Mouse (Mus musculus): ENCODE data around the gene Ndufc2. TPM values are rescaled to one million over a fixed set of nuclear protein-coding genes. Genes with fewer than 3 reads are reported as not detected.

Ndufc2 gene
- polyA plus RNA-seq, 1 experiment from 2014 or later: 395 TPM

DNA sequence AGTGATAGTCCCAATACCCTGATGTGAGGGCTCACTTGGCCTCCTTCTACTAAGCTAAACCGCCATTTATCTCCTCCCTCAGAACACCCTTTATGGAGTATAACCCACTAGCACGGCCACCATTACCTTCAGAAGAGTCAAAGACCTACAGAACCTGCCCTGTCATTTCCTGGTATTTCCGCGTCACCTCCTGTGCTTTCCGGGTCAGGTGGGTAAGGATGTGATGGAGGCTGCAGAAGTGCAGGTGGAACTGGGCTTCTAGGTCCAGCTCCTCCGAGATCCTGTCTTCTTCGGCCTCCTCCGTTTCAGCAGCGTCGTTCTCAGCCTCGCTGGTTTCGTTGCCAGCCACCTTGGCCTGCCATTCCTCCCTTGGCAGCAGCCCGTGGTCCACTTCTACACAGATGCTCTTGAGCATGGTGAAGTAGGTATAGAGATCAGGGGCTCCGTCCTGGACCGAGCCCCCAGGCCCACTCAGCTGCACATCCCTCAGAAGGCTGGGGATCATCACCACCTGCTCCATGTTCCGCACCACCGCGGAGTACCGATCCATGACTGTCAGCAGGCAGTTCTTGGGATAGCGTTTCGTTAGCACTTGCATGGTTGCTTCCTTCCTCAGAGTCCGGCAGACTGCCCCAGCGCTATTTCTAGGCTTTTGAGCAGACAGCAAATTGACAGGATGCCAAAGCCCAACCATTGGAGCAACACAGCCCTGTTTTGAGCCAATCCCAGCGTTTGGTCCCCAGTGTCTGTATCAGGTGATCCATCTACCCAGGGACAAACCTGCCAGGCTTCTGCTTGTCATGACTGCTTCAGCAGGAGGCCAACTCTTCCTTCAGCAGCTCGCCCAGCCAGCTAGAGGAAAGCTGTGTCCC lies 17.3 kb downstream of the Ndufc2 start, which contains the start of gene Thrsp:
Thrsp (minus strand) TSS at position 825 of the 872 bp plus-strand sequence.
- Histone ChIP-seq H3K9ac (replicated peaks) (no peak within 1 kb of the TSS), H3K36me3 (0 out of 2 replicates have a peak, but pooled peaks cover 11% of the 10 kb centered on the region), H3K4me2 (replicated peaks) (no peak within 1 kb of the TSS), H3K27me3 (no peaks in the 10 kb centered on the region), H3K9me3 (no peaks in the 10 kb centered on the region), H3K27ac (no peak within 1 kb of the TSS), H3K4me3 (replicated peaks) (no peak within 1 kb of the TSS), H3K4me1 (replicated peaks) (no peaks in the 10 kb centered on the region)
- 82% methylated on average over 25 of the region's 25 CpGs for WGBS
- no peak for ATAC-seq

DNA sequence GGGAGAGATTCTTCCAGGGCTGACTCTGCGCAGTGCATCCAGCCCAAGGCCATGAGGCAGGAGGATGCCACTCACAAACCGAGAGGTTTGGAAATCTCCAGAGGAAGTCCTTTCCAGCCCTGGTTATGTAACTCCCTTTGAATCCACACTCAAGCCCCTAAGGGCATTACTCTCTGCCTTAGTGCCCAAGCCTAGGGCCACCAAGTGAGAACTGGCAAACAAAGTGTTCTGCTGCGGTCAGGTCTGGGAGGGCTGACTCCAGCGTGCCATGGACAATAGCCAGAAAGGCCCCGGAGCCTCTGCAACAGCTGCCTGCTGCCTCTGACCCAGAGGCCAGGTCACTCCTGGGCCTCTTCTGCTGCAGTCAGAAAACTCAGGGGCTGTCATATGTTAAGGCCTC lies 18.9 kb downstream of the Ndufc2 start:
- WGBS: 82% methylated on average over 5 of the region's 5 CpGs
- no peaks in the 10 kb centered on the region for H3K4me1 ChIP-seq (replicated peaks)
- no peak overlapping the region for H3K9ac ChIP-seq (replicated peaks)
- no peaks in the 10 kb centered on the region for H3K27me3 ChIP-seq
- H3K9me3 ChIP-seq: no peaks in the 10 kb centered on the region
- no peak for ATAC-seq
- no peak overlapping the region for H3K4me2 ChIP-seq (replicated peaks)
- H3K4me3 ChIP-seq (replicated peaks): no peak overlapping the region
- H3K27ac ChIP-seq: no peak overlapping the region
- no peaks in the 10 kb centered on the region for H3K36me3 ChIP-seq

DNA sequence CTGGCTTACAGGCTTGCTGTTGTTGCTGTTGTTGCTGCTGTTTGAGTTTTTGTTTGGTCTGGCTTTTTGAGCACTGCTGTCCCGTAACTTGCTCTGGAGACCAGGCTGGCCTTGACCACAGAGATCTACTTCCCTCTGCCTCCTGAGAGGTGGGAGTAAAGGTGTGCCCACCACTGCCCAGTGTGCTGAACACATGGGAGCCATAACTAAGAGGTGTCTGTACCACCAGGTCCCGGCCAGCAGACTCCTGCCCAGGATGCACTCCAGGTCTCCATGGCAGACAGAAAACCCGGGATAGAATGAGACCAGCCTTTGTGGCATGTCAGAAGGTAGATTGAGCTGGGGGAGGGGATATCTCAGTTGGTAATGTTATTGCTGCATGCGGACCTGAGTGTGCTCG lies 19.4 kb downstream of the Ndufc2 start:
- Histone ChIP-seq H3K9me3 (no peaks in the 10 kb centered on the region), H3K36me3 (no peaks in the 10 kb centered on the region), H3K27ac (no peak overlapping the region), H3K27me3 (no peaks in the 10 kb centered on the region), H3K4me1 (replicated peaks) (no peaks in the 10 kb centered on the region), H3K9ac (replicated peaks) (no peak overlapping the region), H3K4me2 (replicated peaks) (no peak overlapping the region), H3K4me3 (replicated peaks) (no peak overlapping the region)
- ATAC-seq: no peak
- WGBS: 86% methylated on average over 5 of the region's 5 CpGs

DNA sequence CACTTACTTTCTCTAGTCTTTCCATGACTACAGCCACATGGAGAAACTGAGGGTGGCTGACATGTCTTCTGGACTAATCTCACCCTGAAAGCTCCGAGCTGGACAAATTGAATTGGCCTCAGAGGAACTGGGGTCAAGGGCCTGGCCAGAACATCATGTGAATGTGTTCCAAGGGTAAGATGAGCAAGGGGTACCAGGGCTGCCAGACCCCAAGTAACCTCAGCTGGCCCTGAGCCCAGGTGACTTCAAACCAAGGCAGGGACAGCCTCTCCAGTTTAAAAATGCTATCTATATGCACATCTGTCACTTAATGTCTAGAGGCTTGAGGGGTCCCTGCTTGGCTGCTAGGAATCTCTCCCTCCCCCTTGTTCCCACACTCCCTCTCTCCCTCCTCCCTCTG lies 20.6 kb downstream of the Ndufc2 start:
- Histone ChIP-seq H3K27ac (no peak overlapping the region), H3K4me1 (replicated peaks) (peaks cover 4% of the 10 kb centered on the region; the same call in 1 of the 2 replicates), H3K4me3 (replicated peaks) (no peak overlapping the region), H3K9ac (replicated peaks) (no peak overlapping the region), H3K9me3 (no peaks in the 10 kb centered on the region), H3K27me3 (no peaks in the 10 kb centered on the region), H3K4me2 (replicated peaks) (no peak overlapping the region), H3K36me3 (no peaks in the 10 kb centered on the region)
- ATAC-seq: no peak
- 62% methylated on average over 1 of the region's 1 CpGs for whole genome bisulfite sequencing

DNA sequence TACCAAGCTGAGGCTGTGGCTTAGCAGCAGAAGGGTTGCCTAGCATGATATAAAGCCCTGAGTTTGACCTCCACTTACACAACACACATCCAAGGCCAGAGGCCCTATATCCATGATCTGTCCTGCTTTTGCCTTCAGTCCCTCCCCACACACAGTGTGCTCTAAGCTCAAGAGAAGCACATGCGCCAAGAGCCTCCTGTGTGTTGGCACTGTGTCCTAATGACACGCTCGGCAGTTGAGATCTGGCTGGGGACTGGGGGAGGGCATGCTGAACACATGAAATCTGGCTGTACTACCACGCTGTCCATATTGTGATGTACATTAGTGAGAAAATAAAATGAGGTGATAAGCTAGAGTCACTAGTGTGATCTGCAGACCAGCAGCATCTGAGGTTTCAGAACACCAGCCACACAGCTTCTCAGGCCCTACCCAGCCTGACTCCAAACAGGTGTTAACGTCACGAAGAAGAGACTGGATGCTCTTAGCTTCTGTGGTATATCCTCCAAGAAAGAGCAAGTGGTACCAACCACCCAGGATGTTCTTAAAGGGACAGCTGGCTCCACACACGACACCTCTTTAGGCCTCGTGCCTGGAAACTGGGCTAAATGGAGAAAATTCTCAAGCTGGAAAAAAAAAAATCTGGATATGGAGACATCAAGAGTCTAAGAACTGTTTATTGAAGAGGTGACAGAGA lies 21.3 kb downstream of the Ndufc2 start:
- H3K27me3 ChIP-seq: no peaks in the 10 kb centered on the region
- H3K4me1 ChIP-seq (replicated peaks): peaks cover 4% of the 10 kb centered on the region; the same call in 1 of the 2 replicates
- no peaks in the 10 kb centered on the region for H3K36me3 ChIP-seq
- 82% methylated on average over 8 of the region's 8 CpGs for WGBS
- no peaks in the 10 kb centered on the region for H3K9me3 ChIP-seq
- no peak overlapping the region for H3K4me2 ChIP-seq (replicated peaks)
- H3K4me3 ChIP-seq (replicated peaks): no peak overlapping the region
- no peak overlapping the region for H3K9ac ChIP-seq (replicated peaks)
- ATAC-seq: no peak
- no peak overlapping the region for H3K27ac ChIP-seq

DNA sequence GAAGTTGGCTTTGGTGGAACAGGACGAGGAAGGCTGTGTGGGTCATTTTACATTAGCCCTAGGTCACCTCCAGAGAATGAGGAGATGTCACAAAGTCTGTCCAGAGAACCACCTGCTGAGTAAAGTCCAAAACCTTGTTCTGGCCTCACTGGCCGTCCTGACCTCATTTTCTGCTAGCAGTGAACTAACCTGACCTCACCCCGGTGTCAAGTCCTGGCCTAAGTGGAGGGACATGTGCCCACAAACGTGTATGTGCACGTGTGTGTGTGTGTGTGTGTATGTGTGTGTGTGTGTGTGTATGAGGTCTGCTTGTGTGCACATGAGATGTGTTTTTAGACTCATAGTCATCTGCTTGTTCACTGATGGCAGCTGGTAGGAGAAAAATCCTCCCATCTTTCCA lies 24.0 kb downstream of the Ndufc2 start:
- Histone ChIP-seq H3K27me3 (no peaks in the 10 kb centered on the region), H3K9ac (replicated peaks) (no peak overlapping the region), H3K4me1 (replicated peaks) (peaks cover 4% of the 10 kb centered on the region), H3K4me2 (replicated peaks) (no peak overlapping the region), H3K27ac (no peak overlapping the region), H3K36me3 (no peaks in the 10 kb centered on the region), H3K4me3 (replicated peaks) (no peak overlapping the region), H3K9me3 (no peaks in the 10 kb centered on the region)
- 61% methylated on average over 5 of the region's 5 CpGs for WGBS
- ATAC-seq: no peak

DNA sequence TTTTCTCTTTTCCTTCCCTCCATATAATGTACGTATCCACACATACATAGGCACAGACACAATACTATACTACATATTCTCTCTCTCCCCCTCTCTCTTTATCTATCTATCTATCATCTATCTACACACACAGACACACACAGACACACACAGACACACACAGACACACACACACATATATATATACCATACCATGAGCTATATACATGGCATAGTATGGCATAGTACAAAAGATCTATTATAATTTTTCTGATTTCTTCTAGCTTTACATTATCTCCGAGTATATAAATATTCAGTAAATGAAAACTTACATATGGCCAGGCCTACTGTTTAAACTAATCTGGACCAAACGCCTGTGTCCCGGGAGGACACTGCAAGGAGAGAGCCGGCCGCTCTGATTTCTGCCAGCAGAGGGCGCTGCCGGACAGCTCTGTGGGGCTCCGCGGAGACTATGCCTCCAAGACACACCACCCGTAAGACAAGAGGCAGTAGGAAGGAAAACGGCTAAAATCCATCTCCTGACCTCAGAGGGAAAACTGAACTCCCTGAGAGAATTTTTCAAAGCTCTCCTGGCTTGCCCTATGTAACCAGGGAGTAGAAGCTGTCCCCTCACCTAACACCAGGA lies 24.9 kb downstream of the Ndufc2 start:
- Histone ChIP-seq H3K27ac (0 out of 2 replicates have a peak overlapping the region, but pooled peaks have one; percentile 21), H3K27me3 (no peaks in the 10 kb centered on the region), H3K36me3 (no peaks in the 10 kb centered on the region), H3K9me3 (no peaks in the 10 kb centered on the region), H3K4me1 (replicated peaks) (peaks cover 12% of the 10 kb centered on the region), H3K4me3 (replicated peaks) (no peak overlapping the region), H3K4me2 (replicated peaks) (no peak overlapping the region), H3K9ac (replicated peaks) (no peak overlapping the region)
- 8% methylated on average over 12 of the region's 12 CpGs for WGBS
- ATAC-seq: peak; percentile 83

DNA sequence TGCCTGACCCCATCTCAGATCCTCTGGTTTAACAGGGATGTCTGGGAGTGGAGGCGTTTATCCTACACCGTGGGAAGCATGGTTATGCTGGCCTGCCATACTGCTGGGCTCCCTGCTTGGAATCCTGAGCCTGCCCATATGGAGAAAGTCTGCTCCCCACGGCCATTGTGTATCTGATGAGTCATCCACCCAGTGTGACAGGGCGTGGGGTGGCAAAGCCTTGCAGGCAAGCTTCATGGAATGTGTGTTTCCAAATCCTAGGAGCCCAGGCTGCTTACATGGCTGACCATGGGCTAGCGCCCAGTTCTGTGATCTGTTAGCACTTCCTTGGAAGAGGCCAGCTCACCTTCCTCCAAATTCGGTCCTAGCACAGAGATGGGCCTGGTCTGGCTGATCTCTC lies 26.8 kb downstream of the Ndufc2 start:
- Histone ChIP-seq H3K4me2 (replicated peaks) (no peak overlapping the region), H3K27ac (no peak overlapping the region), H3K9ac (replicated peaks) (no peak overlapping the region), H3K4me3 (replicated peaks) (no peak overlapping the region), H3K36me3 (no peaks in the 10 kb centered on the region), H3K27me3 (no peaks in the 10 kb centered on the region), H3K9me3 (no peaks in the 10 kb centered on the region), H3K4me1 (replicated peaks) (peaks cover 19% of the 10 kb centered on the region)
- no peak for ATAC-seq
- WGBS: 79% methylated on average over 6 of the region's 6 CpGs

DNA sequence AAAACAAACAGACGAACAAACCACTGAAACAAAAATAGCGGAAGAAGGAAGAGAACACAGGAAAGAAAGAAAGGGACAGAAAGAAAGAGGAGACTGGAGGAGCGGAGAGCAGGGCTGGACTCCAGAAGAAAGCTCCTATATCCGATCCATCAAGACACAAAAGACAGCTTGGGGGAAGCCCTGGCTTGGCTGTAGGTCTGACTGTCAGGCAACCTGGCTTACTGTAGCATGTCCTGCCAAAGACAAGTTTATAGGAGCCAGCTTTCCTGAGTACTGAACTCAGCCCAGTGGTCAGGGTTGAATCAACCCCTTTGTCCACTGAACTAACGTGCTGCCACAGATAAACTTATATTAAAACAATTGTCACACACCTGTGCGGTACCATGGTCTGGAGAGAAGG lies 27.5 kb downstream of the Ndufc2 start:
- H3K9ac ChIP-seq (replicated peaks): no peak overlapping the region
- H3K27ac ChIP-seq: no peak overlapping the region
- H3K36me3 ChIP-seq: no peaks in the 10 kb centered on the region
- ATAC-seq: no peak
- H3K4me2 ChIP-seq (replicated peaks): no peak overlapping the region
- 85% methylated on average over 6 of the region's 6 CpGs for WGBS
- no peaks in the 10 kb centered on the region for H3K27me3 ChIP-seq
- peaks cover 19% of the 10 kb centered on the region for H3K4me1 ChIP-seq (replicated peaks)
- no peaks in the 10 kb centered on the region for H3K9me3 ChIP-seq
- H3K4me3 ChIP-seq (replicated peaks): no peak overlapping the region

DNA sequence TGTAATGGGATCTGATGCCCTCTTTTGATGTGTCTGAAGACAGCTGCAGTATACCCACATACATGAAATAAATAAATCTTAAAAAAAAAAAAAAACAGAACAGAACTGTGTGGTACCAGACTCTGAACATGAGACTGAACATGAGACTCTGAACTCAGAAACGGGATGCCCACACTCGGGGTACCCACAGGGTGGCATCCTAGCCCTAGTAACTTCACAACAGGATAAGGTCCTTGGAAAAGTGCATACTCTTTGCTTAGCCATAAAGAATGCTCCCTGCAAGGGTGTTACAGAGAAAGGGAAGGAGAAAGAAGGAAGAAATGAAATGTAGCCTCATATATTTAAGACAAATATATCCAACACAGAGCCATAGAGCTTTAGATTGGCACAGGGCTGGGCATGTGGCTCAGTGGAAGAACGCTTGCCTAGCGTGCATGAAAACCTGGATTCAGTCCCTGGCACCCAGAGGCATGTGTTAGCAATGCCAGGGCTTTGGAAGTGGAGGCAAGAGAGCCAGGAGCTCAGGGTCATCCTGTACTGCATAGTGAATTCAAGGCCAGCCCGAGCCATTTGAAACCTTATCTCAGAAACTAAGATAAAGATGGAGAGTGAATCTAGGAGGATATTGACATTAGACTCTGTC lies 28.1 kb downstream of the Ndufc2 start:
- Histone ChIP-seq H3K9ac (replicated peaks) (no peak overlapping the region), H3K9me3 (no peaks in the 10 kb centered on the region), H3K4me1 (replicated peaks) (peaks cover 19% of the 10 kb centered on the region), H3K27ac (no peak overlapping the region; the same call in 1 of the 2 replicates), H3K4me3 (replicated peaks) (no peak overlapping the region), H3K4me2 (replicated peaks) (no peak overlapping the region), H3K36me3 (no peaks in the 10 kb centered on the region), H3K27me3 (no peaks in the 10 kb centered on the region)
- ATAC-seq: no peak
- 85% methylated on average over 5 of the region's 5 CpGs for WGBS

DNA sequence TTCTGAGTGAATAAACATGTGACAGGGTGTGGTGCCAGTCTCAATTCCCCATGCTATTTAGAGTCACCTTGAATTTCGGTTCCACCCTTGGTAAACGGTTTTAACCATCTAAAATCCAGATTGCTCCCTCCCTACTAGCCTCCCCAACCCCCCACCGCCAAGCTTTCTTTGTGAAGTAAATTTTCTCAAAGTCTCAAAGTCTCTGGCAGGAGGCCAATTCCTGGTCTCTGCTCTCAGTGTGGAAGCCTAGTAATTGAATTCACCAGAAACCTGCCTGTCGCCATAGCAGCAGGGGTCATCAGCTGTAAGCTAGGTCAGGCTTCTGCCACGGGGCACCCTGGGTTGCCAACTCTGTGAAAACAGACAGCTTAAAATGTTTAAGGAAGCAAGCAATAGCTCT lies 29.9 kb downstream of the Ndufc2 start:
- under 1% methylated on average over 5 of the region's 5 CpGs for WGBS

More for the DNA sequence above, 29.9 kb downstream of the Ndufc2 start:
- H3K4me3 ChIP-seq (replicated peaks): no peak overlapping the region
- no peak overlapping the region for H3K9ac ChIP-seq (replicated peaks)
- no peaks in the 10 kb centered on the region for H3K9me3 ChIP-seq
- peak overlapping the region; percentile 16 for H3K4me2 ChIP-seq (replicated peaks)
- peaks cover 19% of the 10 kb centered on the region for H3K4me1 ChIP-seq (replicated peaks)
- peak overlapping the region; percentile 69 for H3K27ac ChIP-seq
- no peaks in the 10 kb centered on the region for H3K27me3 ChIP-seq
- H3K36me3 ChIP-seq: no peaks in the 10 kb centered on the region
- ATAC-seq: peak; percentile 87

Data from midbrain, embryonic 13.5 days (tissue).